Mouse (Mus musculus) gastrocnemius, adult 18-20 months (tissue): ENCODE measurements around the gene Ermap. TPM values are rescaled to one million over a fixed set of nuclear protein-coding genes. Genes with fewer than 3 reads are reported as not detected.
A peak's percentile ranks its signal among the peaks of the same experiment; 100 is the strongest.

Experiments
- DNase-seq: peaks from one replicate; pipeline ENCODE4 v3.0.0; 2021; ENCODE audit warnings: low spot score
- long read RNA-seq, 2 experiments: library from polyadenylated mRNA; stranded (forward); transcript quantifications; one replicate each; pipeline ENCODE4 v2.0.0; 2021
- total RNA-seq, 2 experiments: library from RNA; stranded (reverse); gene quantifications; 2 replicates each; pipeline ENCODE4 v1.2.3; 2021

Ermap gene
- total RNA-seq = not detected
- long read RNA-seq, experiment 1 = 0 reads
- long read RNA-seq, experiment 2 = 0 reads

GRCm38 (mm10) chr4:119189864-119190263, at the start of gene Ermap:
TSS of gene Ermap (minus strand) at chr4:119190011.
- no peak for DNase-seq

- peak; percentile 59 for DNase-seq
Observed at GRCm38 (mm10) chr4:119239181-119239682, 49.4 kb upstream of the Ermap start.

- no peak for DNase-seq
Observed at GRCm38 (mm10) chr4:119238661-119239060, 48.9 kb upstream of the Ermap start.

- no peak for DNase-seq
Observed at GRCm38 (mm10) chr4:119234348-119234747, 44.5 kb upstream of the Ermap start.

DNA sequence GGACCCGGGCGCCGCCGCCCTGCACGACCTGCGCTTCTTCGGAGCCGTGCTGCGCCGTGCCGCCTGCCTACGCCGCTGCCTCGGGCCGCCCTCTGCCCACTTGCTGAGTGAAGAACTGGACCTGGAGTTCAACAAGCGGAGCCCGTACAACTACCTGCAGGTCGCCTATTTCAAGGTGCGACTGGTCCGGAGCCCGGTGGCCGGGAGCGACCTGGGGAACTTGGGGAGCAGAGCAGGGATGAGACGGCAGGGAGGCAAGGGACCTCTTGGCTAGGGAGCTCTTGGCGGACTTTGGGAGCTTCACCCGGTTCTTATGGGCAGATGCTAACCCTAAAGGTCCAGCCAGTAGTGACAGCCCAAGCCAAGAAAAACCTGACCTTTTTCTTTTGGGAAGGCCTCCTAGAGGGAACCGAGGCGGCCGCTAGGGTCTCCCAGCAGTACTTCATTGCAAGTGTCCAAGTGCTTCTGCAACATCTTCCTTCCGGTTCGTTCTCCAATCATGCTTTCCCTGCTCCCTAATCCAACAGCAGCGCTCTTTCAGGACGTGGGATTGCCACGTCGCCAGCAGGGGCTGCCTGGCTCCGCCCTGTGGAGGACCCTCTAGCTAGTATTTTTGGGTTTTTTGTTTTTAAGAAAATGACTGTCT, 43.6 kb upstream of the Ermap start:
- peak; percentile 27 for DNase-seq

- peak; percentile 100 for DNase-seq
Observed at GRCm38 (mm10) chr4:119232410-119233255, 42.8 kb upstream of the Ermap start, which contains the start of the genes AU022252 and P3h1. TSS of gene AU022252 (minus strand) at chr4:119232712. TSS of gene P3h1 (plus strand) at chr4:119232915.

GRCm38 (mm10) chr4:119226751-119227150, 36.9 kb upstream of the Ermap start:
- no peak for DNase-seq

- no peak for DNase-seq
Observed at GRCm38 (mm10) chr4:119225719-119226118, 35.9 kb upstream of the Ermap start.

DNA sequence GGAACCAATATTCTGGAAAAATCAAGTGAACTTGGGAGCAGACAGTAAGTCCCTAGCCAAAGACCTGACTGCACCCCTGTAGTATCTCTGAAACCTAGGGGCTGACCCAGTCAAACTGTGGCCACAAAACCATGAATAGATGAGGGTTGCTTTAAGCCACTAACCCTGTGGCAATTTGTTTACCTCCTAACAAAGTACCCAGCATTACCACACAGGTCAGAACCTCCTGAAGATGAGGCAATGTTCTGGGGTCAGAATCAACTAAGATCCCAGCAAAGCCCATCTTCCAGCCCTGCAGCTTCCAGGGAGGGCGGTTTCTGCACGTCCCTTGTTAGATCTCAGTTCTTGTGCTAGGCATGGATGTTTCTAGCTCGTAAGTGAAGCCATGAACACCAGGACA, 34.7 kb upstream of the Ermap start:
- DNase-seq = no peak

DNA sequence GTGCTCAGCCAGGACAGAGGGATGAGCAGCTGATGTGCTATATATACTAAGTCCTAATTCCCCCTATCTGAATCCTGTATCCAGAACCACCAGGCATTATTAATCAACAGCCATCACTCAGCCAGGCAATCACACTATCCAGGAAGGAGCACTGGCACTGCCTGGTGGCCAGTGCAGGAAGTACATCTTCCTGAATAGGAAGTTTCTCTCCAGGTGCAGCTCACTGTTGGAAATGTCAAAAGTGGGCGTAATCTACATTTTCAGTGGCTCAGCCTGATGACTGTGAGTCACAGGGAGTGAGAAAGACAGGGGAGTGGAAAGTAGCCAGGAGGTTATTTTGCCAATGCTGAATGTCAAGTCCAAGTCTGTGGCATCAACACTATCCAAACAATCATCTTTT, 33.9 kb upstream of the Ermap start:
- DNase-seq = no peak

DNA sequence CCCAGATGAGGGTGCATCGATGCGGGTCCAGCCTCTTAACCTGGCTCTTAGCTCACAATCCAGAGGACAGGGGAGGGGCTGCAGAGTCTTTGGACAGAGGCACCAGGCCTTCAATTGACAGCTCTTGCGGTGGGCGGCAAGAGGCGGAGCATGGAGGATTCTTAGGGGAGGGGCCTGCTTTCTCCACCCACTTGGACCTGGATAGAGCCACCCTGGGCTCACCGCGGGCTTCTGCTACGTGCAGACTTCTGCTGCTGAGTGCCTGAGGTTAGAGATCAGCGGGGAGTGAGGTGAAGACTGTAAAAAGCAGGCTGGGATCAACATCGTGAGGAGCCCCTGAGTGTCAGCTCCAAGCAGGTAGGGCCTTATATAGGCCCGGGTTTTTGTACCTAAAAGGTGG, 28.4 kb upstream of the Ermap start, which contains the start of gene Tmem269:
Gene Tmem269 (minus strand): TSS at position 49 of the 400 bp plus-strand sequence.
- no peak for DNase-seq

GRCm38 (mm10) chr4:119216667-119217066, 26.9 kb upstream of the Ermap start:
- no peak for DNase-seq

GRCm38 (mm10) chr4:119204672-119205071, 14.9 kb upstream of the Ermap start:
- peak; percentile 34 for DNase-seq

DNA sequence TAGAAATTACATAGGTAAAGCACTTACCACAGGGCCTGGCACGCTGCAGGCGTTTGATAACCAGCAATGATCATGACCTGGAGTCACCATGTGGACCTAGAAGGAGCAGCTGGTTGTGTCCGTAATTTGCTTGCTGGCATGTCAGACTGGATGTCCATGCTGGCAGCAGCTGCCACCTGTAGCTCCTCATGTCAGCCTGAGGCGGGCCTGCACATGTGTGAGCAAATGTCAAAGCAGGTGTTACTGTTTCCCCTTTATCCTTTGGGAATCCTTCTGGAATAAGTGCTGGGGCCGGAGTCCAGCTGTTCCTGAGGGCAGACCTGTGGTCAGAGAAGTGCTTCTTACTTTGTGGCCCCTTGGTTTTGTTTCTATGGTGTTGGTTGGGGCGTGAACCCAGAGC, 8.3 kb upstream of the Ermap start:
- no peak for DNase-seq

GRCm38 (mm10) chr4:119195582-119196320, 5.9 kb upstream of the Ermap start:
- no peak for DNase-seq

DNA sequence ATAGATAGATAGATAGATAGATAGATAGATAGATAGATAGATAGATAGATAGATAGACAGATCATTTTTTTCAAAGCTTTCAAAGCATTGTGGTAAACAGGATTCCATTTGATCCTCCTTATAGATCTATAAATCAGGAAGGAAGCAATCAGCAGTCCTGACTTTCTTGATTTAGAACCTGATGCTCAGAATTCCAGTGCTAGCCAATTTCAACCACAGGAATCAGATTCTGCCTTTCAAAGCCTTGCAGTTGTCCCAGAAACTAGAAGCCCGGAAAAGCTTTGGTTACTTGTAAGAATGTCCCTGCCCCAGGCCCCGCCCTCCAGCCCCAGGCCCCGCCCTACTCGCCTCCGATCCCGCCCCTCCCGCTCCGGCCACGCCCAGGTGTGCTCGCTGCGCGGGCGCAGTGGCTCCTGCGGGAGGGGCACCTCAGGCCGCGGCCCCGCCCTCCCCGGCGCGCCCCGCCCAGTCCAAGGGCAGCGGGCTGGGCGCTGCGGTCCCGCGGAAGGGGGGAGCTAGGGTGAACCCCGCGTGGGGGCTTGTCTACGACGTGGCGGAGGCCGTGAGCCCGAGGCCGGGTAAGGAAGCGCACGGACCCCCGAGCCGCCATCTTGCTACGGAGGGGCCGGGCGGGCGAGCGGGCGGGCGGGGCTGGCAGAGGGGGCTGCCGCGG, 5.2 kb upstream of the Ermap start, which contains the start of gene Svbp:
Gene Svbp (plus strand): TSS at position 398 of the 673 bp plus-strand sequence.
- peak; percentile 85 for DNase-seq

DNA sequence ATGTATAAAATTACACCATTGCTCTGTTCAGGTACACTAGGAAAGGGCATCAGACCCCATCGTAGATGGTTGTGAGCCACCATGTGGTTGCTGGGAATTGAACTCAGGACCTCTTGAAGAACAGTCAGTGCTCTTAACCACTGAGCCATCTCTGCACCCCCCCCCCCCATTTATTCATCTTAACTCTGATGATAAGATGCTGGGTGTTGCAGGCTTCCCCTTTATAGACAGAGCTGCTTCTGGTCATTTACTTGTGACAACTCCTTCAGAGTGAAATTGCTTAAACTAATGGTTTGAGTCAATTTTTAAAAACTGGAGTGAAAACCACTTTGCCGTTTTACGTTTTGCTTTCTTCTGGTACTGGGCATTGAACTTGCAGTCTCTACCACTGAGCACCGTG, 2.9 kb upstream of the Ermap start:
- DNase-seq = no peak

GRCm38 (mm10) chr4:119191273-119191672, 1.5 kb upstream of the Ermap start:
- DNase-seq = no peak

- no peak for DNase-seq
Observed at GRCm38 (mm10) chr4:119190618-119191017, 807 bp upstream of the Ermap start.

DNA sequence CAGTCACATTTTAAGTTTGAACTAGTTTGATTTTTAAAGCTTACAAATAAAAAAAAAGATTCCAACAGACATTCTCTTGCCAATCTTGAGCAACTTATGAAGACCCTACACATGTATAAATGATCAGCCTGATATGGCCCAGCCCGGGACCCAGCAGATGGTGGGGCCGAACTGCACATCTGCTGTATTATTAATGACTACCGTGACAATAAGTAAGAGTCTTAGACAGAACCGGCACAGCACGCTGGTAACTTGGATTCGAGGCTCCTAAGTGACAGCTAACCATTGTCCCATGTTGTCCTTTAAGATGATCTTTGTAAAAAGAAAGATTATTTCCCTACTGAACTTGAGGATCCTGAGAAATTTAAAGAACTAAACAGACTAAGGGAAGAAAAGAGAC, 419 bp downstream of the Ermap start:
- no peak for DNase-seq
